Mouse (Mus musculus) limb, embryonic 11.5 days (tissue): ENCODE data around the gene Gtf2f2. TPM values are rescaled to one million over a fixed set of nuclear protein-coding genes. Genes with fewer than 3 reads are reported as not detected.
"Not testable (repeated sequence)": the region's sequence is repeated elsewhere in the genome, so short reads cannot be mapped to it uniquely, and the experiment has no call there.

Experiments
- ATAC-seq: fragments of 200-750 bp; cut with Nextera tagmentation; 2 replicates; pipeline ENCODE4 v1.8.0; 2017; ENCODE audit warnings: low read depth; ENCODE audit not compliant: insufficient number of reproducible peaks, low FRiP score, low TSS enrichment
- DNase-seq: peaks from one replicate; pipeline ENCODE4 v3.0.0-alpha.2; 2015; ENCODE audit warnings: low spot score
- H3K27ac ChIP-seq: fragments of 300-500 bp; sonication (generic); replicated peaks from 2 replicates; pipeline ENCODE4 v1.5.1; 2014; ENCODE audit warnings: low read depth, mild to moderate bottlenecking, low read length
- H3K27me3 ChIP-seq: fragments of 300-500 bp; sonication (generic); 2 replicates; pipeline ENCODE4 v1.6.1; 2014; ENCODE audit warnings: mild to moderate bottlenecking, low read length, mixed read lengths; ENCODE audit not compliant: control insufficient read depth, insufficient read depth
- H3K36me3 ChIP-seq: fragments of 300-500 bp; sonication (generic); 2 replicates; pipeline ENCODE4 v1.6.1; 2014; ENCODE audit warnings: mild to moderate bottlenecking, low read length, moderate library complexity, mixed read lengths; ENCODE audit not compliant: control insufficient read depth, insufficient read depth
- H3K4me1 ChIP-seq: fragments of 300-500 bp; sonication (generic); 2 replicates; pipeline ENCODE4 v1.6.1; 2014; ENCODE audit warnings: low read length, mixed read lengths; ENCODE audit not compliant: control insufficient read depth, insufficient read depth
- H3K4me2 ChIP-seq: fragments of 300-500 bp; sonication (generic); 2 replicates; pipeline ENCODE4 v1.6.1; 2014; ENCODE audit warnings: low read depth, mild to moderate bottlenecking, moderate library complexity; ENCODE audit not compliant: severe bottlenecking
- H3K4me3 ChIP-seq: fragments of 300-500 bp; sonication (generic); 2 replicates; pipeline ENCODE4 v1.5.1; 2014; ENCODE audit warnings: low read depth, low read length
- H3K9ac ChIP-seq: fragments of 300-500 bp; sonication (generic); 2 replicates; pipeline ENCODE4 v1.6.1; 2014; ENCODE audit warnings: mild to moderate bottlenecking, low read length
- H3K9me3 ChIP-seq: fragments of 300-500 bp; sonication (generic); 2 replicates; pipeline ENCODE4 v1.6.1; 2016; ENCODE audit warnings: low read length; ENCODE audit not compliant: control insufficient read depth
- WGBS: fragments of 180-500 bp; shearing (Covaris S2); extraction: QIAGEN DNeasy Blood & Tissue Kit; methylation state at CpG from one replicate; pipeline ENCODE4 v1.1.7; 2014; 5-methylcytosine and 5-hydroxymethylcytosine counted together
- polyA plus RNA-seq: library from polyadenylated mRNA; unstranded; fragments of >200 nt; fragmentation: Nextera tagmentation; extraction: Ambion mirVana; gene quantifications from 2 replicates; pipeline ENCODE4 v1.2.1, GENCODE M21; 2014

Gene Gtf2f2
- polyA plus RNA-seq, 1 experiment from 2014 or later = 60.9 TPM

DNA sequence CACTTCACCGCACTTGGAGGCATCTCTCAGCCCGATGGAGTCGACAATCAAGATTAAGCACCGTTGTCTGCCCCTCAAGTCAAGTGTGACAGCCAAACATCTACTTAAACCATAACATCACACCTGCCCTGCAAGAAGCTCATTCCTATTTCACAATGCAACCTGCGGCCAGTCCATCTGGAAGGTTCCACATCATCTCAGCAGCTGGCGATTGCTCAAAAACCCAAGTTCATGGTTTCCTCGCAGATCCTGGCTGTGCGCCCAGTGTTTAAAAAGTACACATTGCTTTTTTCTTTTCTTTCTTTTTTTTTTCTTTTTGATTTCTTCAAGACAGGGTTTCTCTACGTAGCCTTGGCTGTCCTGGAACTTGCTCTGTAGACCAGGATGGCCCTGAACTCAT is 137.1 kb downstream of the Gtf2f2 start:
- Histone ChIP-seq H3K4me1 (no peaks in the 10 kb centered on the region), H3K27ac (no peak overlapping the region), H3K27me3 (no peaks in the 10 kb centered on the region), H3K4me2 (no peak overlapping the region), H3K4me3 (no peak overlapping the region), H3K9ac (no peak overlapping the region), H3K36me3 (no peaks in the 10 kb centered on the region), H3K9me3 (0 out of 2 replicates have a peak, but pooled peaks cover 3% of the 10 kb centered on the region)
- no peak for ATAC-seq
- WGBS = 93% methylated on average over 9 of the region's 9 CpGs
- DNase-seq = no peak

DNA sequence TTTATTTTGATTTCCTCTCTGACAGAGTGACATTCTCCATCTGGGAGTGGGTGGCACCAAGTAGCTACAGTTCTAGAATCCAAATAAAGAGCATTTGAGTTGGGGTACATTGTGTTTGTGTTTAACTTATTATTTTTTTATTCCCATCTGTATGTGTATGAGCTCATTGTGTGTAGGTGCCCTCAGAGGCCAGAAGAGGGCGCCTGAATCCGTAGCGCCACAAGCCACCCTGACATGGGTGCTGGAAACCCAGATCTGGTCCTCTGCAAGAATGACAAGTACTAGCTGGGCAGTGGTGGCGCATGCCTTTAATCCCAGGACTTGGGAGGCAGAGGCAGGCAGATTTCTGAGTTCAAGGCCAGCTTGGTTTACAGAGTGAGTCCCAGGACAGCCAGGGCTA is 138.9 kb downstream of the Gtf2f2 start:
- Histone ChIP-seq H3K4me3 (no peak overlapping the region), H3K4me2 (no peak overlapping the region), H3K9me3 (0 out of 2 replicates have a peak, but pooled peaks cover 3% of the 10 kb centered on the region), H3K36me3 (no peaks in the 10 kb centered on the region), H3K27ac (no peak overlapping the region), H3K9ac (no peak overlapping the region), H3K27me3 (no peaks in the 10 kb centered on the region), H3K4me1 (no peaks in the 10 kb centered on the region)
- 81% methylated on average over 4 of the region's 4 CpGs for WGBS
- ATAC-seq (no peak), DNase-seq (no peak)

DNA sequence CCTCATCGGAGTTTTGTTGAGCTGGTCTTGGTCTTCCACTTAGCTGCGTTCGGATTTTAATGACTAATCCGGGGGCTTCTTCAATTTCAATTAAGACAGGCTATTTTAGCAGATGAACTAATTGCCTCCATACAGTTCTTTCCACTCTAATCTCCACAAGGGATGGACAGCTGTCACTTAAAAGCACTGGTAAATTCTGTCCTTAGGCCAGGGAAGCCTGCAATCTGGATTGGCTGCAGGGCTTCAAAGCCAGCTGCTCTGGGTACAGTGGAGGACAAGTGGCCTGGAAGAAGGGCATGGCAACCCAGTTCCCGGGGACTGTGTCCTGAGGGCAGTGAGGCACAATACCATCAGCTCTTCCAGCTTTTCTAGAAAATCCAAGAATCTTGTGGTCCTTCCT is 139.6 kb downstream of the Gtf2f2 start:
- 16% methylated on average over 4 of the region's 5 CpGs for WGBS
- H3K4me1 ChIP-seq = no peaks in the 10 kb centered on the region
- no peak overlapping the region for H3K27ac ChIP-seq
- 0 out of 2 replicates have a peak, but pooled peaks cover 3% of the 10 kb centered on the region for H3K9me3 ChIP-seq
- no peaks in the 10 kb centered on the region for H3K27me3 ChIP-seq
- H3K36me3 ChIP-seq = no peaks in the 10 kb centered on the region
- no peak for DNase-seq
- no peak overlapping the region for H3K4me3 ChIP-seq
- ATAC-seq = no peak
- H3K9ac ChIP-seq = no peak overlapping the region
- no peak overlapping the region for H3K4me2 ChIP-seq

DNA sequence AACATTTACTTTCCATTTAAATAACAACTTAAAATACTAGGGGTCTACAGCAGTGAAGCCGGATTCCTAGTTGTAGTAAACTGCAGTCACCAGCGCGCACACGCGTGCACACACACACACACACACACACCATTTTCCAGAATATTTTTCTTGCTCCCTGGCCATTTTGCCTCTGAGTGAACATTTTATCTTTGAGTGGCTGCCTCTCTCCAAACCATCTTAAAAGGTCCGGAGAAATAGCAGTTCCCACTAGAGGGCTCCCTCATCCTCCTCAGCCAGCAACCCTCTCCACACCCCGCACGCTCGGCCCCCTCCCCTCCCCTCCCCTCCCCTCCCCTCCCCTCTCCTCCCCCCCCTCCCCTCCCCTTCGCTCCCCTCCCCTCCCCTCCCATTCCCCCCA is 140.0 kb downstream of the Gtf2f2 start:
- no peak overlapping the region for H3K27ac ChIP-seq
- DNase-seq (peak; percentile 60), ATAC-seq (no peak)
- H3K9ac ChIP-seq = no peak overlapping the region
- H3K4me2 ChIP-seq = no peak overlapping the region
- H3K9me3 ChIP-seq = 0 out of 2 replicates have a peak, but pooled peaks cover 3% of the 10 kb centered on the region
- H3K4me1 ChIP-seq = no peaks in the 10 kb centered on the region
- no peak overlapping the region for H3K4me3 ChIP-seq
- H3K36me3 ChIP-seq = no peaks in the 10 kb centered on the region
- H3K27me3 ChIP-seq = no peaks in the 10 kb centered on the region
- 20% methylated on average over 9 of the region's 10 CpGs for WGBS

DNA sequence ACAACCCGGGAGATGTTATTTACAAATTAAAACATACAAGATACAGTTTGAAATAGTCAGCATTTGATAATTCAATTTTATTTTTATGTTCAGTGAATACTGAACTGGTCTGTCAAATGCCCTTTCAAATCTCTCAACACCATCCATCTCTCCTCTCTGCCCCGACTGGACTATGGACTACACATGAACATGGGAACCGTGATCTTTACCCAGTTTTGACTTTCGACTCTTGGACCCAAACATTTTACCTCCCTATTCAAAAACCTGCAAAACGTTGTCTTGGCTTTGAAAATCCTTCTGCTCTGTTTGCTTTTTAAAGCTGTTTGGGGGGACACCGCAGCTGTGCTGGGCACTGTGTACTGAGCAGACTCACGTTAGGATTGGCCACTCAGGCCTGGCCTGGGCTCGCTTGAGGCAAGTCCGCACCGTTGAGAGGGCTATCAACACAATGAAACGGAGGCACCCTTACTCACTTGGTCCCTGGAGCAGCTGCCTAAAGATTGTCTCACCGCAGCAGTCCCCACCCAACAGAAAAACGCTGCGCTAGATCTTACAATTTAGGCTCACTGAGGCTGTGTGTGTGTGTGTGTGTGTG is 140.8 kb downstream of the Gtf2f2 start:
- Histone ChIP-seq H3K4me1 (no peaks in the 10 kb centered on the region), H3K36me3 (no peaks in the 10 kb centered on the region), H3K9ac (no peak overlapping the region), H3K9me3 (0 out of 2 replicates have a peak, but pooled peaks cover 3% of the 10 kb centered on the region), H3K4me3 (no peak overlapping the region), H3K27ac (no peak overlapping the region), H3K4me2 (no peak overlapping the region), H3K27me3 (no peaks in the 10 kb centered on the region)
- WGBS = 86% methylated on average over 14 of the region's 14 CpGs
- no peak for ATAC-seq
- no peak for DNase-seq

DNA sequence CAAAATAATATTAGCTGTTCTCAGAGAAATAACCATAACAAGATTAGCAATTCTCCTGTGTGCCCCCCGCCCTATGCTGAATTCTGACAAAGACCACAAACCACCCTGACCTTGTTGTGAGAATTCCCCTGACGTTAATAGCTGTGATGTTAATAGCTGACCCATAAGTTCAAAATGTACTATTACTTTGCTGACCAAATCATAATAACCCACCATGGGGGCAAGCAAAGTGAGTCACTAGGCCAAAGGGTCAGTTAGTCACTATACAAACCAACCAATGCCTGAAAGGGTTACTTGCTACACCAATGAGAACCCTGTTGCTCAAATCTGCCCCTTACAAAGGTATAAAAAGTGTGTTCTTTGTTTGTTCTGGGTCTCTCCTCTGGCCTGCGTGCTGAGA is 142.6 kb downstream of the Gtf2f2 start:
- DNase-seq, H3K4me3 ChIP-seq, H3K36me3 ChIP-seq, H3K27me3 ChIP-seq, H3K9ac ChIP-seq, H3K27ac ChIP-seq, ATAC-seq, H3K9me3 ChIP-seq, H3K4me2 ChIP-seq, H3K4me1 ChIP-seq: not testable (repeated sequence)
- 86% methylated on average over 3 of the region's 3 CpGs for WGBS

DNA sequence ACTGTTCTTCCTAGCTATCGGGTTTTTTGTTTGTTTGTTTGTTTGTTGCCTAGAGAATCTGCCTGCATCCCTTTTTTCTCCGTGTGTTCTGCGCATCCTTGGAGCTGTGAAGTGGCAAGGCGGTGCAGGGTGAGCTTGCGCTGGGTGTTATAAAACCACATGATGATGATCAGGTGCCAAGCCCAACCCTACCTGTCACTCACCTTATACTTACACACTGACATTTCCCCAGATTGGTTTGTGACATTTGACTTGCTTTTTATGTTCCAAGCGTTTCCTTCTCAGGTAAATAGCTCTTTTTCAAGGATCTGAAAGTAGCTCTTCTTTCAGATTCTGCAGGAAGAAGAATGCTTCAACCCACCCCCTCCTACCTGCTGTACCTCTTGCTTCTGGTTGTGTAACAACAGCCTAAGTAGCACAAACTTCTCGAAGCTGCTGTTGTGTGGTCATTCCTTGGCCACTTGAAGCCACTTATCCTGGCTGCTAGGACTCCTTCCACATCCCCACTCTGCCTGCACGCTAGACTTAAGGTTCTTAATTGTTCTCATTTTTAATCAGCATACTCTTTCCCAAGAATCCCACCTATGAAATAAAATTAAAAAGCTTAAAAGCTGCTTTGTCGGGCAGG is 143.8 kb downstream of the Gtf2f2 start:
- Histone ChIP-seq H3K4me1 (peaks cover 5% of the 10 kb centered on the region), H3K9me3 (no peaks in the 10 kb centered on the region), H3K4me2 (no peak overlapping the region), H3K36me3 (no peaks in the 10 kb centered on the region), H3K9ac (no peak overlapping the region), H3K4me3 (no peak overlapping the region), H3K27ac (no peak overlapping the region), H3K27me3 (no peaks in the 10 kb centered on the region)
- DNase-seq = no peak
- ATAC-seq = no peak
- 81% methylated on average over 9 of the region's 9 CpGs for WGBS

DNA sequence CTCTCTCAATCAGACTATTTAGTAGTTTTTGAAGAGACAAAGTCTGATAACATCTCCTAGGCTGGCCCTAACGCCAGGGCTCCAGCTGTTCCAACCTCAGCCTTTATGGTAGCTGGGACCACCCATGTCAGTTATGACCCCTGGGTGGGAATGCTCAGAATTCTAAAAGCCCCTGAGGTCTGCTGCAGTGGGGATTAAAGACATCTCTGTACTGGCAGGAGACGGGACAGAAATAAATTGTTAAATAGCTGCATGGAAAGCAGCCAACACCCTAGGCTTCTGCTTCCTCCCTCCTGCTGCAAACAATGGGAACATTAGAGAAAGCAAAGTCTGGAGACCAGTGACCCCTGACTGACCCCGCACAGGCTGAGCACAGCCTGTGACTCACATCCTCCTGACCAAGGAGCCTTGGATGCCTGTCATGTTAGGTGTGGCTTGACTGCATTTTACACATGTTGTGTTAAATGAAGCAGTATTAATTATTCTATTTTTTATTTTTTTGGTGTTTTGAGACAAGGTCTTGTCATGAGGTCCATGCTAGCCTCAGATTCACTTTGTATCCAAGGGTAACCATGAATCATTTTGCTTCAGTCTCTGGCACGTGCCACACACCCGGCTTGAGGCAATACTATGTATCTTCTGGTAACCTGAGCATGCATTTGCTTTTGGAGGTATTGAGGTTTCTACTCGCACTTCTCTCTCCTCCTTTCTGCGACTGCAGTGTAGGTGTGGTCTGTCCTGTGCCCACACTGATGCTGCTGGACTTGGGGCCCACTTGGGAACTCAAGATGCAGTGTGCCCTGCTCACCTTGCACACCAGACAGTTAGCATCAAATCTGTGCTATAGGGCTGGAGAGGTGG is 146.9 kb downstream of the Gtf2f2 start:
- H3K27ac ChIP-seq = 0 out of 2 replicates have a peak overlapping the region, but pooled peaks have one; percentile 14

More for the DNA sequence above, 146.9 kb downstream of the Gtf2f2 start:
- Histone ChIP-seq H3K27me3 (no peaks in the 10 kb centered on the region), H3K4me1 (peaks cover 5% of the 10 kb centered on the region), H3K4me2 (no peak overlapping the region), H3K4me3 (no peak overlapping the region), H3K36me3 (no peaks in the 10 kb centered on the region), H3K9ac (no peak overlapping the region), H3K9me3 (no peaks in the 10 kb centered on the region)
- peak; percentile 62 for ATAC-seq
- peak; percentile 58 for DNase-seq
- WGBS = 37% methylated on average over 7 of the region's 7 CpGs
